Mouse (Mus musculus): ENCODE data around the gene Slc22a12. TPM values are rescaled to one million over a fixed set of nuclear protein-coding genes. Genes with fewer than 3 reads are reported as not detected.

The Slc22a12 gene
- total and polyA plus RNA-seq, 3 experiments: 0.17 to 1.2 (median 0.94) TPM

- no peak overlapping the region for H3K9ac ChIP-seq (ENCODE audit: insufficient read depth, low read depth)
- no peaks in the 10 kb centered on the region for H3K36me3 ChIP-seq (replicated peaks in 1 of 2; ENCODE audit: control insufficient read depth in 1 of 2, insufficient read depth in 1 of 2, low read length in 1 of 2)
- H3K27me3 ChIP-seq (replicated peaks): peaks cover 42% of the 10 kb centered on the region
- H3K4me2 ChIP-seq (ENCODE audit: insufficient read depth, low read depth, poor library complexity, severe bottlenecking): no peak overlapping the region
- H3K9me3 ChIP-seq (replicated peaks; ENCODE audit: low read length): no peaks in the 10 kb centered on the region
- DNase-seq (ENCODE audit: extremely low read depth): no peak
- dilution Hi-C loops (cut with MboI; ENCODE audit: extremely low pct_ligation_motif_present, extremely low pct_unique_long_range_greater_than_20kb, low sequenced_read_pairs): no loop called here
- TF ChIP-seq CHD2 (IDR thresholded peaks at IDR 0.05; ENCODE audit: low read length): no peak
- TF ChIP-seq CTCF (conservative IDR thresholded peaks at IDR 0.05 in 1 of 2, IDR thresholded peaks at IDR 0.05 in 1 of 2; ENCODE audit: low read depth in 2 of 2, low read length in 2 of 2): no peak
- TF ChIP-seq RCOR1 (conservative IDR thresholded peaks at IDR 0.05; ENCODE audit: low read depth, low read length): no peak
- TF ChIP-seq USF2 (conservative IDR thresholded peaks at IDR 0.05; ENCODE audit: low read depth, low read length): no peak
- TF ChIP-seq TBP (conservative IDR thresholded peaks at IDR 0.05; ENCODE audit: low read depth, low read length): no peak
- TF ChIP-seq SIN3A (IDR thresholded peaks at IDR 0.05; ENCODE audit: low read length): no peak
- no peak for TF ChIP-seq ZMIZ1 (IDR thresholded peaks at IDR 0.05; ENCODE audit: low read depth, low read length)
- no peak for TF ChIP-seq UBTF (IDR thresholded peaks at IDR 0.05; ENCODE audit: low read depth, low read length)
- TF ChIP-seq ZKSCAN1 (IDR thresholded peaks at IDR 0.05; ENCODE audit: borderline replicate concordance, low read depth, low read length): no peak
- H3K4me1 ChIP-seq (ENCODE audit: control insufficient read depth in 1 of 2, insufficient read depth in 2 of 2): peaks cover 0 to 21% of the 10 kb centered on the region in 2 experiments; a peak in 2 of 4 replicates
- no peak overlapping the region for H3K4me3 ChIP-seq (replicated peaks in 1 of 3; ENCODE audit: low read depth in 2 of 3, low read length in 2 of 3, poor library complexity in 1 of 3)
- in situ Hi-C loops (cut with MboI; ENCODE audit: low pct_ligation_motif_present, low pct_unique_long_range_greater_than_20kb, low sequenced_read_pairs): no loop called here
- no peak overlapping the region for H3K27ac ChIP-seq (ENCODE audit: insufficient read depth, low read depth)
- no peaks in the 10 kb centered on the region for H3K79me2 ChIP-seq (replicated peaks; ENCODE audit: control insufficient read depth, extremely low read depth, insufficient read depth, poor library complexity, severe bottlenecking)
Observed at GRCm38 (mm10) chr19:6516153-6516552, 26.7 kb downstream of the Slc22a12 start.

DNA sequence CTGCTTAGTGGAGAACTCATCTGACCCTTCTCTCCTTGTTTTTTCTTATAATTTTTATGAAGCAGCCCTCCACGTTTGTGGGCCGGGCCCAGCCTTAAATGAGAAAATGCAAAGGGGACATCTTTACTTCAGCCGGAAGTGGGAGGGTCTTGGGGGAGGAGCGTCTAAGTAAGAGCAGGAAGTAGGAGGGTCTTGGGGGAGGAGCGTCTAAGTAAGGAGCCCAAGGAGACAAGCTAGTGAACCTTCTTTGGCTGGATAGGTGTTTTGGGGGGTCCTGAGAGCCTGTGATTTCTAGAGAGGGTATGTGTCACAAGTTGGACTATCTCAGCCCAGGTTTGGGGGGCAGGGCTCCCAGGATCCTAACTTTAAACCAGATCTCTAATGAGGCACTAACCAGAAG is 27.4 kb downstream of the Slc22a12 start:
- dilution Hi-C loops (cut with MboI; ENCODE audit: extremely low pct_ligation_motif_present, extremely low pct_unique_long_range_greater_than_20kb, low sequenced_read_pairs): no loop called here
- Histone ChIP-seq H3K9ac (ENCODE audit: insufficient read depth, low read depth) (no peak overlapping the region), H3K4me1 (ENCODE audit: control insufficient read depth in 1 of 2, insufficient read depth in 2 of 2) (peaks cover 0 to 21% of the 10 kb centered on the region in 2 experiments; a peak in 2 of 4 replicates), H3K79me2 (replicated peaks; ENCODE audit: control insufficient read depth, extremely low read depth, insufficient read depth, poor library complexity, severe bottlenecking) (no peaks in the 10 kb centered on the region), H3K4me2 (ENCODE audit: insufficient read depth, low read depth, poor library complexity, severe bottlenecking) (no peak overlapping the region), H3K36me3 (replicated peaks in 1 of 2; ENCODE audit: control insufficient read depth in 1 of 2, insufficient read depth in 1 of 2, low read length in 1 of 2) (no peaks in the 10 kb centered on the region), H3K27ac (ENCODE audit: insufficient read depth, low read depth) (no peak overlapping the region), H3K27me3 (replicated peaks) (peaks cover 49% of the 10 kb centered on the region), H3K4me3 (replicated peaks in 1 of 3; ENCODE audit: low read depth in 2 of 3, low read length in 2 of 3, poor library complexity in 1 of 3) (no peak overlapping the region), H3K9me3 (replicated peaks; ENCODE audit: low read length) (no peaks in the 10 kb centered on the region)
- in situ Hi-C loops (cut with MboI; ENCODE audit: low pct_ligation_motif_present, low pct_unique_long_range_greater_than_20kb, low sequenced_read_pairs): no loop called here
- peak; percentile 66 for DNase-seq (ENCODE audit: extremely low read depth)
- TF ChIP-seq CTCF (conservative IDR thresholded peaks at IDR 0.05 in 1 of 2, IDR thresholded peaks at IDR 0.05 in 1 of 2; ENCODE audit: low read depth in 2 of 2, low read length in 2 of 2): no peak
- TF ChIP-seq SMC3 (IDR thresholded peaks at IDR 0.05; ENCODE audit: low read depth, low read length): no peak
- TF ChIP-seq POLR2AphosphoS2 (IDR thresholded peaks at IDR 0.05; ENCODE audit: low read depth, low read length): no peak
- no peak for TF ChIP-seq E2F4 (IDR thresholded peaks at IDR 0.05; ENCODE audit: insufficient replicate concordance, low read depth, low read length)
- TF ChIP-seq GABPA (IDR thresholded peaks at IDR 0.05; ENCODE audit: insufficient replicate concordance, low read depth, low read length): no peak
- TF ChIP-seq ELF1 (IDR thresholded peaks at IDR 0.05; ENCODE audit: low read depth, low read length): peak; percentile 60
- no peak for TF ChIP-seq MYC (IDR thresholded peaks at IDR 0.05; ENCODE audit: low read depth, low read length)
